Mouse (Mus musculus) stomach, postnatal 0 days (tissue): ENCODE measurements around the gene Men1. TPM values are rescaled to one million over a fixed set of nuclear protein-coding genes. Genes with fewer than 3 reads are reported as not detected.

ENCODE experiments used
- ATAC-seq: fragments of 200-750 bp; cut with Nextera tagmentation; 2 replicates; pipeline ENCODE4 v1.8.0; 2017; ENCODE audit not compliant: low FRiP score, low TSS enrichment
- DNase-seq: peaks from one replicate; pipeline ENCODE4 v3.0.0-alpha.2; 2016; ENCODE audit warnings: low spot score
- H3K27ac ChIP-seq: fragments of 300-500 bp; sonication (generic); replicated peaks from 2 replicates; pipeline ENCODE4 v1.5.1; 2014; ENCODE audit warnings: mild to moderate bottlenecking, control low read depth
- H3K27me3 ChIP-seq: fragments of 300-500 bp; sonication (generic); 2 replicates; pipeline ENCODE4 v1.6.1; 2014; ENCODE audit warnings: low read length; ENCODE audit not compliant: control insufficient read depth, insufficient read depth
- H3K36me3 ChIP-seq: fragments of 300-500 bp; sonication (generic); 2 replicates; pipeline ENCODE4 v1.6.1; 2014; ENCODE audit warnings: low read length, mixed read lengths; ENCODE audit not compliant: control insufficient read depth, insufficient read depth
- H3K4me1 ChIP-seq: fragments of 300-500 bp; sonication (generic); replicated peaks from 2 replicates; pipeline ENCODE4 v1.6.1; 2014; ENCODE audit warnings: antibody characterized with exemption; ENCODE audit not compliant: control insufficient read depth, insufficient read depth
- H3K4me2 ChIP-seq: fragments of 300-500 bp; sonication (generic); replicated peaks from 2 replicates; pipeline ENCODE4 v1.6.1; 2014; ENCODE audit warnings: low read depth, mild to moderate bottlenecking, control low read depth, moderate library complexity
- H3K4me3 ChIP-seq: fragments of 300-500 bp; sonication (generic); 2 replicates; pipeline ENCODE4 v1.5.1; 2014; ENCODE audit warnings: low read depth, low read length, control low read depth
- H3K9ac ChIP-seq: fragments of 300-500 bp; sonication (generic); 2 replicates; pipeline ENCODE4 v1.6.1; 2014; ENCODE audit warnings: mild to moderate bottlenecking, low read length, control low read depth, mixed read lengths
- H3K9me3 ChIP-seq: fragments of 300-500 bp; sonication (generic); 2 replicates; pipeline ENCODE4 v1.6.1; 2016; ENCODE audit warnings: low read length; ENCODE audit not compliant: control insufficient read depth
- CTCF ChIP-seq: IDR thresholded peaks from 2 replicates; pipeline ENCODE4 v1.5.1; 2016; ENCODE audit warnings: antibody characterized with exemption, low read depth, mild to moderate bottlenecking, moderate library complexity
- EP300 ChIP-seq: optimal IDR thresholded peaks from 2 replicates; pipeline ENCODE3; 2016; ENCODE audit warnings: antibody characterized with exemption
- WGBS: fragments of 180-500 bp; shearing (Covaris S2); extraction: QIAGEN DNeasy Blood & Tissue Kit; methylation state at CpG from one replicate; pipeline ENCODE4 v1.1.7; 2014; 5-methylcytosine and 5-hydroxymethylcytosine counted together
- polyA plus RNA-seq: library from polyadenylated mRNA; unstranded; fragments of >200 nt; fragmentation: Nextera tagmentation; extraction: Ambion mirVana; gene quantifications from 2 replicates; pipeline ENCODE4 v1.2.1, GENCODE M21; 2015

Men1 gene
- polyA plus RNA-seq, 1 experiment from 2014 or later, result 27.1 TPM

DNA sequence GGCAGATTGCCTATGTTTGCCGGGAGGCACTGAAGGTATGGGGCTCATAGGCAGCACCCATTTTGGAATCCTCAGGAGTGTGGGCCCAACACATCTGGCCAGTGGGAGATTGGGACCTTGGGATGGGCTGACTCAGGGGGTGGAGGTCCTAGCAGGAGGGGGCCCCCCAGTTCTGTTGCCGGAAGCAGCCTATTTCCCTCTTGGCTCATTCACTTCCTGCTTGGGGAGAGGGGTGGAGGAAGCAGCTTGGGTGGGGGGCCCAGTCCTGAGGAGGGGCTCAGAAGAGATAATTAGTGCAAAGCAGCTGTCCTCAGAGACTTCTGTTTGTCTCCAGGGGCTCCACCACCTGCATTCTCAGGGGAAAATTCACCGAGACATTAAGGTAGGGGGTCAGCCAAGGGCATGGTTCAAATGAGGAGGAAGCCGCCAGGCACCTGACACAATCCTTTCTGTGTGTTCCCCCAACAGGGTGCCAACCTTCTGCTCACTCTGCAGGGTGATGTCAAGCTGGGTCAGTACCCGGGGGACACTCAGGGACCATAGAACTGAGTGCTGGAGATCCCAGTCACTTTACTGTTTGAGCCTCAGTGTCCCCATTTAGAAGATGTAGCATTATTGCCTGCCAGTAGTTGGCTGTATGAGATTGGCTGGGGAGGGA is 7.6 kb downstream of the Men1 start:
- TF ChIP-seq EP300 (no peak), CTCF (no peak)
- 79% methylated on average over 5 of the region's 5 CpGs for WGBS
- H3K4me3 ChIP-seq, result no peak overlapping the region
- no peaks in the 10 kb centered on the region for H3K4me1 ChIP-seq
- peaks cover 15% of the 10 kb centered on the region; the same call in 1 of the 2 replicates for H3K36me3 ChIP-seq
- no peak for ATAC-seq
- H3K9ac ChIP-seq, result 0 out of 2 replicates have a peak overlapping the region, but pooled peaks have one; percentile 76
- H3K4me2 ChIP-seq, result 0 out of 2 replicates have a peak overlapping the region, but pooled peaks have one; percentile 90
- H3K27me3 ChIP-seq, result no peaks in the 10 kb centered on the region
- no peaks in the 10 kb centered on the region for H3K9me3 ChIP-seq
- no peak for DNase-seq
- no peak overlapping the region for H3K27ac ChIP-seq

DNA sequence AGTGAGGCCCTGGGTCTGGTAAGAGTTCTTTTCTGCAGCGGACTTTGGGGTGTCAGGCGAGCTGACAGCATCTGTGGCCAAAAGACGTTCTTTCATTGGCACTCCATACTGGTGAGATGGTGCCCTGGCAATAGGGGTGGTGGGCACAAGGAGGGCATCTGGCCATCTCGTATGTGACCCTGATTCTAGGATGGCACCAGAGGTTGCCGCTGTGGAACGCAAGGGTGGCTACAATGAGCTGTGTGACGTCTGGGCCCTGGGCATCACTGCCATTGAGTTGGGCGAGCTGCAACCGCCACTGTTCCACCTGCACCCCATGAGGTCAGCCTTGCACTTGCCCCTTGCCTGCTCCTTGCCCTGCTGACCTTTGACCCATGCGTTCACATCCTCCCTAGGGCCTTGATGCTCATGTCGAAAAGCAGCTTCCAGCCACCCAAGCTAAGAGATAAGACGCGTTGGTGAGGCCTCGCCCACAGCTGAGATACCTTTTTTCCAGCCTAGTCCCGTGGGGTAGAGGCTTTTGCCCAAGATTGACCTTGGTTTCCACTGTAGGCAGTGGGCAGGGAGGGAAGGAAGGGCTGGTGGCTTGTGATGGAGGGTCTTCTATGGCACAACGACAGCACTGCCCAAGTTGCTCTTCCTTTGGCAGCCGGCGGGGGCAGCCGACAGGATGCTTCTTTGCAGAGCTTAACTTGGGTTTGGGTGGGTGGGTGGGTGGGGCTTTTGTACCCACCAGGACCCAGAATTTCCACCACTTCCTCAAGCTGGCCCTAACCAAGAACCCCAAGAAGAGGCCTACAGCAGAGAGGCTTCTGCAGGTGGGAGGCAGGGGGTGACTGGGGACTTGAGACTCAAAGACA is 8.5 kb downstream of the Men1 start:
- Histone ChIP-seq H3K36me3 (peaks cover 15% of the 10 kb centered on the region; the same call in 1 of the 2 replicates), H3K27me3 (no peaks in the 10 kb centered on the region), H3K4me3 (no peak overlapping the region), H3K9ac (no peak overlapping the region), H3K27ac (no peak overlapping the region), H3K4me1 (no peaks in the 10 kb centered on the region), H3K9me3 (no peaks in the 10 kb centered on the region), H3K4me2 (no peak overlapping the region)
- 77% methylated on average over 19 of the region's 19 CpGs for WGBS
- TF ChIP-seq CTCF, result no peak
- no peak for TF ChIP-seq EP300
- no peak for ATAC-seq
- no peak for DNase-seq

DNA sequence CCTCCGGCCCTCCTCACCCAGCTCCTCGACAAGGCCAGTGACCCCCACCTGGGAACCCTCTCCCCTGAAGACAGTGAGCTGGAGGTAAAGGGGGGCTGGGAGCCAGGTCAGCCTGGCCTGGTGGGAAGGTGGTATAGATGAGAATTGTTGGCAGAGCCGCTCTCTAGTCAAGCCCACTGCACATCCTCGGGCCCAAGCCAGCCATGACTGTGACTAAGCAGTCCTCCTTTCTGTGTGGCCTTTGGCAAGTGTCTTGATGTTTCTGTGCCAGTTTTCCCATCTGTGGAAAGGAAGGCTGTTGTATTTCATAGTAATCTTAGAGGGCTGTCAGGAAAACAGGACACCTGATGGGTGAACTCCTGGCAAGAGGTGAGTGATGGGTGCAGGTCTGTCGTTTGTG is 9.2 kb downstream of the Men1 start:
- no peaks in the 10 kb centered on the region for H3K4me1 ChIP-seq
- no peak overlapping the region for H3K27ac ChIP-seq
- TF ChIP-seq CTCF, result no peak
- H3K4me2 ChIP-seq, result no peak overlapping the region
- no peak for DNase-seq
- peaks cover 10% of the 10 kb centered on the region; the same call in 1 of the 2 replicates for H3K36me3 ChIP-seq
- 89% methylated on average over 5 of the region's 5 CpGs for WGBS
- no peak for ATAC-seq
- H3K4me3 ChIP-seq, result no peak overlapping the region
- H3K9ac ChIP-seq, result no peak overlapping the region
- H3K27me3 ChIP-seq, result no peaks in the 10 kb centered on the region
- H3K9me3 ChIP-seq, result no peaks in the 10 kb centered on the region

DNA sequence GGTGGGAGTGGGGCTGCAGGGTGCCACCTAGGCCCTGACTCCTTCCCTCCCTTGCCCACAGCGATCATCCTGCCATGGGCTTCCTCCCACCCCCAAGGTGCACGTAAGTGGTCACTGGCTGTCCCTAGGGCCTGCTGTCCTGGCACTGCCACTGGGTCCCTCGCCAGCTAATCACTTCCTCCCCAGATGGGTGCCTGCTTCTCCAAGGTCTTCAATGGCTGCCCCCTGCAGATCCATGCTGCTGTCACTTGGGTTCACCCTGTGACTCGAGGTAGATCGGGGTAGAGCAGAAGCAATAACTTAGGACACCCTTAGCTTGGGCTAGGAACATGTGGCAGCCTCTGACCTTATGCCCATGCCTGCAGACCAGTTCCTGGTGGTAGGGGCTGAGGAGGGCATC is 11.2 kb downstream of the Men1 start:
- no peak overlapping the region for H3K4me2 ChIP-seq
- no peaks in the 10 kb centered on the region for H3K27me3 ChIP-seq
- 89% methylated on average over 4 of the region's 5 CpGs for WGBS
- peaks cover 9% of the 10 kb centered on the region; the same call in 1 of the 2 replicates for H3K36me3 ChIP-seq
- H3K4me3 ChIP-seq, result no peak overlapping the region
- H3K4me1 ChIP-seq, result no peaks in the 10 kb centered on the region
- no peak for DNase-seq
- TF ChIP-seq CTCF, result no peak
- TF ChIP-seq EP300, result no peak
- no peak overlapping the region for H3K27ac ChIP-seq
- no peak for ATAC-seq
- H3K9ac ChIP-seq, result no peak overlapping the region
- no peaks in the 10 kb centered on the region for H3K9me3 ChIP-seq

- 87% methylated on average over 10 of the region's 10 CpGs for WGBS
- DNase-seq (no peak), ATAC-seq (no peak)
- Histone ChIP-seq H3K27ac (no peak overlapping the region), H3K9ac (no peak overlapping the region), H3K27me3 (no peaks in the 10 kb centered on the region), H3K4me1 (no peaks in the 10 kb centered on the region), H3K9me3 (no peaks in the 10 kb centered on the region), H3K4me3 (no peak overlapping the region), H3K4me2 (no peak overlapping the region), H3K36me3 (peaks cover 9% of the 10 kb centered on the region; the same call in 1 of the 2 replicates)
- TF ChIP-seq CTCF, result no peak
- no peak for TF ChIP-seq EP300
Measured at GRCm38 (mm10) chr19:6346661-6347060, 11.9 kb downstream of the Men1 start.

DNA sequence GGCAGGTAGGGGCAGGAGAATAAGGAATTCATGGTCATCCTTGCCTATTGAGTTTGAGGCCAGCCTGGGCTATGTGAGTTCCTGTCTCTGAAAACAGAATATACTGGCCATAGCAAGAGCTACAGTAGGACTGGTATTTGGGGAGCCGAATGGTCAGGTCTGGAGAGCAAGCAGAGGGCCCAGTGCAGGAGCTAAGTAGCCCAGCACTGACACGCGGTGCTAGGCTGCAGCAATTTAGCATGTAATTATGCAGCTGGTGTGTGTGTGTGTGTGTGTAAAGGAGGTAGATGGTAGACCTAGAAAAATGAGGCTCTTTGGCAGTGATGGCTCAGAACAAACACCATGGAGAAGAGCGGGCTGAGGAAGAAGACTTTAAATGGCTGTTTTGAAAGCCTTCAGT is 12.8 kb downstream of the Men1 start:
- Histone ChIP-seq H3K36me3 (peaks cover 9% of the 10 kb centered on the region; the same call in 1 of the 2 replicates), H3K4me3 (no peak overlapping the region), H3K9ac (no peak overlapping the region), H3K4me2 (no peak overlapping the region), H3K9me3 (no peaks in the 10 kb centered on the region), H3K27me3 (no peaks in the 10 kb centered on the region), H3K4me1 (no peaks in the 10 kb centered on the region), H3K27ac (no peak overlapping the region)
- TF ChIP-seq EP300 (no peak), CTCF (no peak)
- 94% methylated on average over 4 of the region's 4 CpGs for WGBS
- DNase-seq (no peak), ATAC-seq (no peak)
